Mouse (Mus musculus): Measurements from ENCODE around the gene Anp32a. TPM values are rescaled to one million over a fixed set of nuclear protein-coding genes. Genes with fewer than 3 reads are reported as not detected.

Anp32a gene
- polyA plus RNA-seq (2016; fragmentation: Nextera tagmentation; extraction: Ambion mirVana), result 203 and 223 TPM in 2 replicates

DNA sequence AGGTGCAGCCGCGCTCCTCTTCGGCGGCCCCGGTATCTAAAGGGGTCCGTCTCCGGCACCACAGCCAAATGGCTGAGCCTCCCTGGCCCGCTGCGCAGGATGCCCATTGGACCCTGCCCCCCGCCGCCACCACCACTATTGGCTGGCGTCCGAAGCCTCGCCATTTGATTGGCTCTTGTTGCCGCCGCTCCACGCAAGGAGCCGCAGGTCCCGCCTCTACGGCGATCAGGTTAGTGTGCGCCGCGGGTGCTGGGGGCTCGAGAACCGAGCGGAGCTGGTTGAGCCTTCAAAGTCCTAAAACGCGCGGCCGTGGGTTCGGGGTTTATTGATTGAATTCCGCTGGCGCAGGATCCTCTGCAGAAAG lies at the start of gene Anp32a:
Gene Anp32a, plus strand, starts transcription at position 171 of the 364 bp plus-strand sequence.
- Histone ChIP-seq H3K4me1 (peaks cover 32% of the 10 kb centered on the region), H3K4me2 (peak within 1 kb of the TSS; percentile 84)
- ATAC-seq (ENCODE audit: low FRiP score), result peak; percentile 93

DNA sequence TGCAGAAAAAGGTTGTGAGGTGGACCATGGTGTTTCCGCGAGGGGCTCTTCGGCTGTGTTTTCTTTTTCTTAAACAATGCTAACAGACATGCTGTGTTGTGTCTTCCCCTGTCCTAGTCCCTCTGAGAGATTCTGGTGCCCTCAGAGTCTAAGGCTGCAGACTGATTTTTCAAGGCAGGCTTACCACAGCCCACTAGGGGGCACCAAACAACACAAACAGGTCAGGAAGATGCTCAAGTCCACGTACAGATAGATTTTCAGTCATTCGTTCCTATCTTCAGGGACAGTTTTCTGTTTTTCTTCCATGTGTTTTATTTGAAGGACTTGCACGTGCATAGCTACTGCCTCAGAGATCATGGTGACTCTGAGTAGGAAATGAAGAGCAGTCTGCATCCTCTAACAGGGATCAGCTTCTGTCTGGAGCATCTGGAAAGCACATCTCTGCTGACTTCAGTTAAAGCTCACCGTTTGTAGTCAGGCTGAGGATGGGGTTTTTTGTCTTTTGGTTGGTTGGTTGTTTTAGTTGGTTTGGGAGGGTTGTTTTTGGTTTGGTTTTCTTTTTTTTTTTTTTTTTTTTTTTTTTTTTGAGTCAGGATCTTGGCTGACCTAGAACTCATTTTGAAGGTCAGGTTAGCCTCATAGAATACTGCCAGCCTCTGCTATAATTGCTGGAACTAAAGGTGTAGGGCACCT lies 45.9 kb upstream of the Anp32a start:
- Histone ChIP-seq H3K9ac (no peak overlapping the region), H3K9me3 (no peaks in the 10 kb centered on the region), H3K27ac (no peak overlapping the region), H3K27me3 (no peaks in the 10 kb centered on the region), H3K4me1 (peaks cover 9% of the 10 kb centered on the region), H3K4me2 (no peak overlapping the region), H3K36me3 (replicated peaks) (no peaks in the 10 kb centered on the region), H3K4me3 (replicated peaks) (no peak overlapping the region)
- 34% methylated on average over 7 of the region's 7 CpGs for WGBS
- ATAC-seq (ENCODE audit: low FRiP score), result no peak; the same call in 1 of the 2 replicates

More for the DNA sequence above, at the start of gene Anp32a:
- Histone ChIP-seq H3K27me3 (no peaks in the 10 kb centered on the region), H3K9ac (peak within 1 kb of the TSS; percentile 94), H3K36me3 (replicated peaks) (no peaks in the 10 kb centered on the region), H3K9me3 (no peaks in the 10 kb centered on the region), H3K27ac (peak within 1 kb of the TSS; percentile 99), H3K4me3 (replicated peaks) (peak within 1 kb of the TSS; percentile 89)
- under 1% methylated on average over 34 of the region's 34 CpGs for WGBS

DNA sequence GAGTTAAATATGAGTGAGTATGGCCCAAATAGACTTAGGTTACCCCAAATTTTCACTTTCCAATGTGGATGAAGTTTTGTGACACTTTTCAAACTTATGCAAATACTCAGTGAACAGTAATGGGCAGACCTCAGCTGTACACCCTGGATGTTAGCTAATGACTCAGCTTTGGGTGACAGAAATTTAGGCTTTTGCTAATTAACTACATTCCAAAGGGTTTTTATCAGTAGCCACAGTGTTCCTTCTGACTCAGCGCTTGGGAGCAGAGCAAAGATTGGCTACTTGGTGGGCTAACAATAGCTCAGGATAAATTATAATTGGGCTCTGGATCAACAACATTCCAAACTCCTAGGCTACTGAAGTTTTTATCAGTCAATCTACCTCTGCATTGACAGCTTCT lies 44.2 kb upstream of the Anp32a start:
- Histone ChIP-seq H3K27ac (no peak overlapping the region), H3K4me2 (no peak overlapping the region), H3K9me3 (no peaks in the 10 kb centered on the region), H3K4me3 (replicated peaks) (no peak overlapping the region), H3K9ac (no peak overlapping the region), H3K36me3 (replicated peaks) (no peaks in the 10 kb centered on the region), H3K4me1 (peaks cover 9% of the 10 kb centered on the region), H3K27me3 (no peaks in the 10 kb centered on the region)
- ATAC-seq (ENCODE audit: low FRiP score), result no peak
- WGBS, result 20% methylated on average over 1 of the region's 1 CpGs

DNA sequence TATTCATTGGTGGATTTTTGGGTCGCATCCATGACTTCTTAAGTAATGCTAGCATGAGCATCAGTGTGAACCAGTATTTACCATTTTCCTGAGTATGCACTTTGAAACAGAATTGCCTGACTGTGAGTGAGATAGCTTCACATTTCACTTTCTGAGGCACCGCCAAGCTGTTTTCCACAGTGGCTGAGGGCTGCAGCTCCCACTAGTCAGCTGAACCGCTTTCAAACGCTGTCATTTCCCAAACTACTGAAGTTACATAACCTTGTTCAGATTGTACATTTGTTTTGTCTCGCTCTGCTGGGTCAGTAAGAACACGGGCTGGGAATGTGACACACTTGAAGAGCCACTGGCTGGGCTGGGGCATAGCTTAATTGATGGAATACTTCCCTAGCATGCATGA lies 25.5 kb upstream of the Anp32a start:
- no peak overlapping the region for H3K4me3 ChIP-seq (replicated peaks)
- H3K4me1 ChIP-seq, result no peaks in the 10 kb centered on the region
- no peak overlapping the region for H3K27ac ChIP-seq
- no peak for ATAC-seq (ENCODE audit: low FRiP score)
- H3K9ac ChIP-seq, result no peak overlapping the region
- no peak overlapping the region for H3K4me2 ChIP-seq
- H3K36me3 ChIP-seq (replicated peaks), result no peaks in the 10 kb centered on the region
- H3K9me3 ChIP-seq, result no peaks in the 10 kb centered on the region
- WGBS, result 97% methylated on average over 6 of the region's 6 CpGs
- no peaks in the 10 kb centered on the region for H3K27me3 ChIP-seq

DNA sequence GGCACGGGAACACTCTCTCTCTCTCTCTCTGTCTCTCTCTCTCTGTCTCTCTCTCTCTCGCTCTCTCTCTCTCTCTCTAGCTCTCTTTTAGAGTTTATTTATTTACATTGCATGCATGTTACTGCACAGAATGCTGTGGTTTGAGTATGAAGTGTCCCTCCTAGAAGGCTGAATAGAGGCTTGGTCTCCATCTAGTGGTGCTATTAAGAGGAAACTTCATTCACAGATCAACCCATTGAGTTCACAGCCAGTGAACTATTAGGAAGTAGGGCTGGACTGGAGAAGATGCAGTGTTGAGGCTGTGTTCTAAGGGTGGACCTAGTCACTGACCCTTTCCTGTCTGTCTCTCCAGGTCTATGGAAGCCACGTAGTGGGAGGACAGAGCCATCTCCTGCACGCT lies 22.4 kb upstream of the Anp32a start:
- H3K4me1 ChIP-seq, result no peaks in the 10 kb centered on the region
- WGBS, result 77% methylated on average over 4 of the region's 4 CpGs
- no peak overlapping the region for H3K9ac ChIP-seq
- no peak overlapping the region for H3K27ac ChIP-seq
- no peak overlapping the region for H3K4me3 ChIP-seq (replicated peaks)
- no peaks in the 10 kb centered on the region for H3K36me3 ChIP-seq (replicated peaks)
- ATAC-seq (ENCODE audit: low FRiP score), result no peak
- no peaks in the 10 kb centered on the region for H3K27me3 ChIP-seq
- H3K9me3 ChIP-seq, result peaks cover 5% of the 10 kb centered on the region; the same call in 1 of the 2 replicates
- no peak overlapping the region for H3K4me2 ChIP-seq

GRCm38 (mm10) chr9:62323816-62324215 lies 17.3 kb upstream of the Anp32a start:
- Histone ChIP-seq H3K4me2 (no peak overlapping the region), H3K9me3 (peaks cover 5% of the 10 kb centered on the region; the same call in 1 of the 2 replicates), H3K27ac (no peak overlapping the region), H3K4me3 (replicated peaks) (no peak overlapping the region), H3K36me3 (replicated peaks) (no peaks in the 10 kb centered on the region), H3K27me3 (no peaks in the 10 kb centered on the region), H3K9ac (no peak overlapping the region), H3K4me1 (no peaks in the 10 kb centered on the region)
- no peak for ATAC-seq (ENCODE audit: low FRiP score)
- 75% methylated on average over 1 of the region's 1 CpGs for WGBS

GRCm38 (mm10) chr9:62325965-62326364 lies 15.1 kb upstream of the Anp32a start:
- ATAC-seq (ENCODE audit: low FRiP score), result no peak
- Histone ChIP-seq H3K4me1 (no peaks in the 10 kb centered on the region), H3K9me3 (peaks cover 2% of the 10 kb centered on the region; the same call in 1 of the 2 replicates), H3K4me2 (no peak overlapping the region), H3K27me3 (no peaks in the 10 kb centered on the region), H3K9ac (no peak overlapping the region), H3K36me3 (replicated peaks) (no peaks in the 10 kb centered on the region), H3K4me3 (replicated peaks) (no peak overlapping the region), H3K27ac (no peak overlapping the region)
- WGBS, result 72% methylated on average over 3 of the region's 3 CpGs

DNA sequence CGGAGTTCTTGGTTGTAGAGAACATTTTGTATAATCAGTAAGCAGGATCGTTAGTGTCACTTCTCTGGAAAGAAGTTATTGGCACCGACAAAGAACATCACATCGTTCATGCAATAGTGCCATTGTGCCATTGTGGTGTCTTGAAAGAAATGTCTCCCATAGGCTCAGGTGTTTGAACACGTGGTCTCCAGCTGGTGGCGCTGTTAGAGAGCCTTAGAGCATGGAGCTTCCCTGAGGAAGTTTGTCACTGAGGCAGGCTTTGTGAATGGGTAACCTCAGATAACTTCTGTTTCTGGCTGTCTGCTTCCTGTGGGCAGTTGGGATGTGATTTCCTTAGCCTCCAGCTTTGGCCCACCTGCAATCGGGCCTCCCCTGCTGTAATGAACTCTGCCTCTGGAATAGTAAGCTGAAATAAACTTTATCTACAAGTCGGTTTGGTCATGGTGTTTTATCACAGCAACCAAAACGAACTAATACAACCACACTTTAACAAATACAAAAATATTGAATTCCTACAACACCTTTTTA lies 6.7 kb upstream of the Anp32a start:
- no peak for ATAC-seq (ENCODE audit: low FRiP score)
- Histone ChIP-seq H3K4me3 (replicated peaks) (no peak overlapping the region), H3K27ac (no peak overlapping the region), H3K9ac (no peak overlapping the region), H3K9me3 (no peaks in the 10 kb centered on the region), H3K4me1 (peaks cover 9% of the 10 kb centered on the region), H3K27me3 (no peaks in the 10 kb centered on the region), H3K36me3 (replicated peaks) (no peaks in the 10 kb centered on the region), H3K4me2 (no peak overlapping the region)
- WGBS, result 83% methylated on average over 9 of the region's 9 CpGs

- ATAC-seq (ENCODE audit: low FRiP score), result no peak
- H3K9ac ChIP-seq, result no peak overlapping the region
- H3K4me2 ChIP-seq, result no peak overlapping the region
- H3K9me3 ChIP-seq, result no peaks in the 10 kb centered on the region
- no peak overlapping the region for H3K27ac ChIP-seq
- no peaks in the 10 kb centered on the region for H3K36me3 ChIP-seq (replicated peaks)
- no peak overlapping the region for H3K4me3 ChIP-seq (replicated peaks)
- H3K4me1 ChIP-seq, result peaks cover 15% of the 10 kb centered on the region
- no peaks in the 10 kb centered on the region for H3K27me3 ChIP-seq
- 65% methylated on average over 12 of the region's 12 CpGs for WGBS
These were observed 5.7 kb upstream of the Anp32a start for GRCm38 (mm10) chr9:62335396-62335795.

DNA sequence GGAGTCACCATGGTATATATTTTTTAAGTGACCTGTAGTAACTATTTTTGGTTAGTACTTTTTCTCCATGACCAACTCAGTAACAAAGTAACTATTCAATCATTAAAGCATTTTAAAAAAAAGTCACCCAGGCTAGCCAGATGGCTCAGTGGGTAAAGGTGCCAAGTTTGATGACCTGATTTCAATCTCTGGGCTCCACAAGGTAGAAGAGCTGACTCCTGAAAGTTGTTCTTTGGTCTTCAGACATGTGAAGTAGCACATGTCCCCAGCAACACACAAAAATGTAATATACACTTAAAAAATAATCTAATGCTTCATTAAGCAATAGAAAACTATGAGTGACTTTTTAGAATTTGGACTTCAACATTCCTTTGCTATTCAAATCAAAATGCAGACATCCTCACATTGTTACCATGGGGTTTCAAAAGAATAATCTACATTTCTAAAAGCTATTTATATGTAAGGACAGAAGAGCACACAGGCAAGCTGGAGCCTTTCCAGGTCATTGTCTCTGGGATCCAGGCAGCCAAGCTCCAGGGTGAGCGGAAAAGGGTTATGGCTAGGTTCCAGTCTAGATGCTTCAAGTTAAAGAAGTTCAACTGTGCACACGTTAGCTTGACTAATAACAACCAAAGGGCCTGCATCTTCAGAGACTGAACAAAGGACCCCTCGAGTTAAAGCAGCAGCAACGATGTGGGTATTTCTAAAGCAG lies 3.0 kb upstream of the Anp32a start:
- Histone ChIP-seq H3K4me1 (peaks cover 16% of the 10 kb centered on the region), H3K36me3 (replicated peaks) (no peaks in the 10 kb centered on the region), H3K4me3 (replicated peaks) (no peak overlapping the region), H3K9ac (no peak overlapping the region), H3K27ac (no peak overlapping the region), H3K4me2 (no peak overlapping the region), H3K27me3 (no peaks in the 10 kb centered on the region), H3K9me3 (no peaks in the 10 kb centered on the region)
- 62% methylated on average over 4 of the region's 4 CpGs for WGBS
- ATAC-seq (ENCODE audit: low FRiP score), result no peak

DNA sequence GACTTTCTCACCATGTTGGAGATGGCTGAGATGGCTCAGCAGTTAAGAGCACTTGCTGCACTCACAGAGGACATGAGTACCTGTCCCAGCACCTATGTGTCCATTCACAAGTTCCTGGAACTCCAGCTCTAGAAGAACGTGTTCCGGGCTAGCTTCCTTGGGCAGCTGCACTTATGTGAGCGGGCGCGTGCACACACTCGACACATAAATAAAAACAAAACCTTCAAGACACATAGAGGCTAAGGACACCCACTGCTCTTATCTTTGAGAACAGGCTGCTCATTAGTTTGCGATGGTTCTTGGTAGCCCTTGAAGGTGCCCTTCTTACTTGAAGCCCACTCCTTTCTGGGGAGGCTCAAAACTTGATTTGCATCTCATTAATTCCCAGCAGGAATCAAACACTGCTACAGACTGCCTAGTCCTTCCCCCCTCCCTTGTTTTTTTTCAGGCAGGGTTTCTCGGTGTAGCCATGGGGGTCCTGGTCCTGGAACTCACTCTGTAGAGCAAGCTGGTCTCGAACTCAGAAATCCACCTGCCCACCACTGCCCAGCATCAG lies 2.4 kb upstream of the Anp32a start:
- Histone ChIP-seq H3K27me3 (no peaks in the 10 kb centered on the region), H3K4me3 (replicated peaks) (no peak overlapping the region), H3K27ac (no peak overlapping the region), H3K4me2 (no peak overlapping the region), H3K4me1 (peaks cover 16% of the 10 kb centered on the region), H3K36me3 (replicated peaks) (no peaks in the 10 kb centered on the region), H3K9ac (no peak overlapping the region), H3K9me3 (no peaks in the 10 kb centered on the region)
- 66% methylated on average over 9 of the region's 9 CpGs for WGBS
- no peak for ATAC-seq (ENCODE audit: low FRiP score)

- Histone ChIP-seq H3K9me3 (no peaks in the 10 kb centered on the region), H3K9ac (peak overlapping the region; percentile 94), H3K4me3 (replicated peaks) (peak overlapping the region; percentile 89), H3K27me3 (no peaks in the 10 kb centered on the region), H3K4me1 (peaks cover 26% of the 10 kb centered on the region), H3K4me2 (peak overlapping the region; percentile 66), H3K27ac (peak overlapping the region; percentile 86), H3K36me3 (replicated peaks) (no peaks in the 10 kb centered on the region)
- WGBS, result under 1% methylated on average over 40 of the region's 48 CpGs
- ATAC-seq (ENCODE audit: low FRiP score), result peak; percentile 31
These were observed 581 bp upstream of the Anp32a start for GRCm38 (mm10) chr9:62340301-62341122.

Measured in forebrain, embryonic 12.5 days (tissue).